Mouse (Mus musculus): ENCODE data around the gene Bcar3. TPM values are rescaled to one million over a fixed set of nuclear protein-coding genes. Genes with fewer than 3 reads are reported as not detected.

Gene Bcar3
- polyA plus RNA-seq, 1 experiment: 6.8 TPM

DNA sequence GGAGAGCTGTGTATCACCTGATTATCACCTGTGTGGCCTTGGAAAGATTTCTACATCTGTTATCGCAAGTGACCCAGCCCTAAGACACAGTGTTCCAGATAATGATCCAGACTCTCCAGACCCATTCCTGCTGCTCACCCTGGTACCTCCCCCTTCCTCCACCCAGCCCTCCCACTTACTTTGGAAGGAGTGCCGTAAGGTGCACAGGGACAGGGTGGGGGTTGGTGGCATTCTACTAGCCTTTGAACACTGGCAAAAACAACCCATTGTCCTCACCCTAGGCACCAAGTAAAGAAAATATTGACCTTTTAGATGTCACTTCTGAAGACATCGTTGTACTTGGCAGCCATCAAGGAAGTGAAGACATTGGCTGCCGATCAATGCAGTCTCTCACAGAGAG lies 180.9 kb downstream of the Bcar3 start:
- no peak overlapping the region for H3K4me3 ChIP-seq (ENCODE audit: insufficient read depth, low read length)
- H3K27ac ChIP-seq (ENCODE audit: insufficient read depth, low read depth, low read length): no peak overlapping the region
- H3K4me1 ChIP-seq (ENCODE audit: control insufficient read depth, insufficient read depth, low read length): peaks cover 4% of the 10 kb centered on the region; the same call in 1 of the 2 replicates
- no peak for TF ChIP-seq POLR2A (IDR thresholded peaks at IDR 0.05; ENCODE audit: borderline replicate concordance, low read depth, low read length)
- no peak for TF ChIP-seq CTCF (IDR thresholded peaks at IDR 0.05; ENCODE audit: low read depth, low read length)

DNA sequence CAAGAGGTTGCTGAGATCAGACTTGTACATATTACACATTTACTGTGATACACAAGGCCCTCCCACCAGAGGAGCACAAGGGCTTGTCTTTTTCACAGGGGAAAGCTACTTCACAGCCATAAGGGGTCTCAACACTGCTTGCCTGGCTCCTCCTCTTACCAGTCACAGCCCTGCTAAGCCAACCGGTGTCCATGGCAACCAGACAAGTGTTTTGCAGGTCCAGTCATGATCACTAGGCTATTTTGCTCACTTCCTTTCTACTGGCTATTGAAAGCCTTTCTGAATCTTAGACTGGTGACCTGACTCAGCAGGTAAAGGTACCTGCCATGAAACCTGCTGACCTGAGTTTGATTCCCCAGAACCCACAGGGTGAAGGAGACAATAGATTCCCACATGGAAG lies 181.8 kb downstream of the Bcar3 start:
- Histone ChIP-seq H3K27ac (ENCODE audit: insufficient read depth, low read depth, low read length) (no peak overlapping the region), H3K4me3 (ENCODE audit: insufficient read depth, low read length) (no peak overlapping the region), H3K4me1 (ENCODE audit: control insufficient read depth, insufficient read depth, low read length) (peaks cover 11% of the 10 kb centered on the region)
- no peak for TF ChIP-seq CTCF (IDR thresholded peaks at IDR 0.05; ENCODE audit: low read depth, low read length)
- TF ChIP-seq POLR2A (IDR thresholded peaks at IDR 0.05; ENCODE audit: borderline replicate concordance, low read depth, low read length): no peak

DNA sequence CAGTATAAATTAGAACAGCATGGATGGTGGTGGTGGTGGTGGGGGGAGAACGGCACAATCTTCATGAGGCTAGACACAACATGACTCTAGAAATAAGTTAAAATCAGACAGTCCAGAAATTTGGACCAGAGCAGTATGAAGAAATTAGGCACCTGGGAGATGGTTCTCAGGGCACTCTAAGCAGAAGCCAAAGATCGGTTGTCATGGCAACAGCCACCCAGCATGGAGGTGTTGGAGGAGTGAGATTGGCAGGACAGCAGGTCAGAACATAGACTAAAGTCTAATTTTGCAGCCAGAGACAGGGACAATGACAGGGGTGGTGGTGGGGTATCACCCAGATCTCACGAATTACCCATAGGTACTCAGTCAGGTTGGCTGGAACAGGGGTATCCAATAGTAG lies 182.7 kb downstream of the Bcar3 start:
- Histone ChIP-seq H3K4me1 (ENCODE audit: control insufficient read depth, insufficient read depth, low read length) (peaks cover 14% of the 10 kb centered on the region), H3K4me3 (ENCODE audit: insufficient read depth, low read length) (no peak overlapping the region), H3K27ac (ENCODE audit: insufficient read depth, low read depth, low read length) (no peak overlapping the region)
- TF ChIP-seq CTCF (IDR thresholded peaks at IDR 0.05; ENCODE audit: low read depth, low read length): no peak
- no peak for TF ChIP-seq POLR2A (IDR thresholded peaks at IDR 0.05; ENCODE audit: borderline replicate concordance, low read depth, low read length)

DNA sequence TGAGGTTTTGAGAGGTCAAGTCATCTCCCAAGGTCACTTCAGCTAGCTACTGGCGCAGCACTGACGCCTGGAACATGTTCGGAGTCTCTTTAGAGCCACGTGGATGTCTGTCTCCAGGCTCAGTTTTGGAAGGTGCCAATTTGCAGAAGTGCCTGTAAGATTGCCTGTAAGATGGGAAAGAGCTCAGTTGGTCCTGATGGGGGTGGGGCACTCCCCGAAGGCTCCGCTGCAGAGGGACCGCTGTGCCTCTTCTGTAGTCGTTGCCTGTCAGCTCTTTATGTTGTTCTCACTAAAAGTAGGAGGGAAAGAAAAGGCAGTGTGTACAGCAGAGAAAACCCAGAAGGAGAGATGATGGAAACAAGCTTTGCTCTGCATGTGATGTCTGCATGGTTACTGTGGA lies 183.6 kb downstream of the Bcar3 start:
- no peak overlapping the region for H3K27ac ChIP-seq (ENCODE audit: insufficient read depth, low read depth, low read length)
- TF ChIP-seq CTCF (IDR thresholded peaks at IDR 0.05; ENCODE audit: low read depth, low read length) (no peak), POLR2A (IDR thresholded peaks at IDR 0.05; ENCODE audit: borderline replicate concordance, low read depth, low read length) (no peak)
- no peak overlapping the region for H3K4me3 ChIP-seq (ENCODE audit: insufficient read depth, low read length)
- H3K4me1 ChIP-seq (ENCODE audit: control insufficient read depth, insufficient read depth, low read length): peaks cover 14% of the 10 kb centered on the region

DNA sequence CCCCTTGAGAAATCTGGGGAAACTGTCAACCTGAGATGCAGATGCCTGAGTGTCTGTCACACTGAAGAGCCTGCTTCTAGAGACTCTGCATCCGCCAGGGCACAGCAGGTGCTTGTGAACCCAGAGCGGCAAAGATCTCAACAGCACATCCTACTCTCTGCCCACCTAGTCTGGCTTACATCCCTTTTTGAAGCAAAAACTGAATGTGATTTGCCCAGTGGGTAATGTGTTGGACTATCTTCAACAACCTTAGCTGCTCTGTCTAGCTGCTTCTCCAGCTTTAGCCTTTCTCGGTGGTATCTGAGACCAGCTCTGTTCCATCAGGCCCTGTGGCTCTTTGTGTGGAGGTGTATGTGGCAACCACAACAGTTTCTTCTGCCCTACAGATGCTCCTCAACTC lies 184.8 kb downstream of the Bcar3 start:
- peaks cover 14% of the 10 kb centered on the region for H3K4me1 ChIP-seq (ENCODE audit: control insufficient read depth, insufficient read depth, low read length)
- H3K27ac ChIP-seq (ENCODE audit: insufficient read depth, low read depth, low read length): no peak overlapping the region
- no peak overlapping the region for H3K4me3 ChIP-seq (ENCODE audit: insufficient read depth, low read length)
- no peak for TF ChIP-seq CTCF (IDR thresholded peaks at IDR 0.05; ENCODE audit: low read depth, low read length)
- no peak for TF ChIP-seq POLR2A (IDR thresholded peaks at IDR 0.05; ENCODE audit: borderline replicate concordance, low read depth, low read length)

DNA sequence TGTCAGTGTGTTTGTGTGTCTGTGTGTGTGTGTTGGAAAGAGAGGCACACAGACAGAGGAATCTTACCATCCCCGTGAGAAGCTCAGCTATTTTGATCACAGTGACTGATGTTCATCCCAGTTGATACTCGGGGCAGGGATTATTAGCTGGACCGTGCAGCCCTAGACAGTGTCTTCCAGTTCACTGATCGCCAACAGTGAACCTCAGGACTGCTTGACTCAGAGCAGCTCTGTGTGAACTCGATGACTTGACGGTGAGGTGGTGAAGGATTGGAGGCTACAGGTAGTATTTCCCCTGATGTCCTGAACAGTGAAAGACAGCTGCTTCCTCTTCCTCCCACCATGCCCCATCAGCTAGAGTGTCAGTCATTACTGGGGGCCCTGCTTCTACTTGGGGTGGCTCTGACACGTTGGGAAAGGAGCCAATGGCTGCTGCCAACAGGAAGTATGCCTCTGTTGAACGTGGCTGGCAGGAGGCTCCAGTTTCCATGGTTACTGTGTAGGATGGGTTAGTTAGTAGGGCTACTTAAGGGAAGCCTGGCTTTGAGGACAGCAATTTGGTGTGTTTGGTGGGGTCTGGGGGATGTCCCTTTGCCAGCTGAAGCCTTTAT lies 186.2 kb downstream of the Bcar3 start:
- Histone ChIP-seq H3K27ac (ENCODE audit: insufficient read depth, low read depth, low read length) (no peak overlapping the region), H3K4me1 (ENCODE audit: control insufficient read depth, insufficient read depth, low read length) (peaks cover 10% of the 10 kb centered on the region), H3K4me3 (ENCODE audit: insufficient read depth, low read length) (no peak overlapping the region)
- TF ChIP-seq CTCF (IDR thresholded peaks at IDR 0.05; ENCODE audit: low read depth, low read length) (no peak), POLR2A (IDR thresholded peaks at IDR 0.05; ENCODE audit: borderline replicate concordance, low read depth, low read length) (no peak)

DNA sequence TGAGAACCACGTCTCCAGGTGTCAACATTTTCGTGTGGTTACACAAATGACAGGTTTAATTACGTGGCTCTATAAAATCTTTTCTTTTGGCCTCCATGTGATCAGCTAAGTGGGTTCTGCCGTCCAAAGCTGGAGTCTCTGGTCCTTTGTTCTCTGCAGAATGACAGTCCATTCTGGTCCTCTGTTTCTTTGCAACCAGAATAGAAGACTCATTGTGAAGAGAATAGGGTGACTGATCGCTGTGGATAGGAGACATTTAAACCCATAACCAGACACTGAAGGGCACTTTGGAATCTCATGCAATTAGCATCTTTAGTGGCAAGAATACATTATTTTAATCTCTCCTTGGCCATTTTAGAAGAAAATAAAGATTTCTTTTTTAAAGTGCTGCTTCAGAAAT lies 187.1 kb downstream of the Bcar3 start:
- no peak overlapping the region for H3K27ac ChIP-seq (ENCODE audit: insufficient read depth, low read depth, low read length)
- no peak for TF ChIP-seq POLR2A (IDR thresholded peaks at IDR 0.05; ENCODE audit: borderline replicate concordance, low read depth, low read length)
- no peak for TF ChIP-seq CTCF (IDR thresholded peaks at IDR 0.05; ENCODE audit: low read depth, low read length)
- H3K4me3 ChIP-seq (ENCODE audit: insufficient read depth, low read length): no peak overlapping the region
- peaks cover 10% of the 10 kb centered on the region for H3K4me1 ChIP-seq (ENCODE audit: control insufficient read depth, insufficient read depth, low read length)

DNA sequence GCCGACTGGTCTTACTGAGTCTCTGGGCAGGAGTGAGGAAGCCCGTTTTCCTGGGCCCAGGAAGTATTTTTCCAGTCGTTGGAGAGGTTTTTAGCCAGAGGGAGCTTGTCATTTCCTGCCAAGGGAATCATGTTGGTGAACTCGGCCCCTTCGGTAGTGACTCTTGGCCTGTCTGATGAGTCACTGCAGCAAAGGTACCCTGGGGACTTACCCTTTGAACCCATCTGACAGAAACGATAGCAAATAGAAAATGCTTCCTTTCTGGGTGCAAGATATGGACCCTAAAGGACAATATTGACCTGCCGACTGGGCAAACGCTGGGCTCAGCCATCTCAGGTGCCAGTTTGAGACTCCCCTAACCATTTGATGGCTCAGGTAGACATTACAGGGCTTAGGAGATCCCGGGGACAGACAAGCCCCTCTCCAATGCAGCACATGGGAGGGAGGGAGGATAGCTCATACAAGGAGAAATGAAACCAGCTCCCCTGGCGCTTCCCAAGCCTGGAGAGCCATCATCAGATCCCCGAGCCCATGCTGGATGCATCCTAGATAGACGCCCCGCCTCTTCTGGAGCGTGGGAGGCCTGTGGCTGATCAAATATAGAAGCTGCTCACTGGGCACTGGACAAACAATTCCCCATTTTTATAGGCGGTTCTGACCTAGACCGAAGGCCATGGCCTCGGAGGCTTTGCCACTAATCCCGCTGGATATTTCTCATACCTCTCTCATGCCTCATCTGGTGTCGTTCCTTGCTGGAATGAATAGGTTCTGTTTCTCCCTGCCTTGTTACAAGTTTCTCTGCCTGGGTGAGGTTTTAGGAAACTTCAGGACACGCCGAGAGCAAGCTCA lies 188.2 kb downstream of the Bcar3 start:
- no peak overlapping the region for H3K4me3 ChIP-seq (ENCODE audit: insufficient read depth, low read length)
- H3K27ac ChIP-seq (ENCODE audit: insufficient read depth, low read depth, low read length): no peak overlapping the region
- H3K4me1 ChIP-seq (ENCODE audit: control insufficient read depth, insufficient read depth, low read length): peaks cover 10% of the 10 kb centered on the region
- TF ChIP-seq CTCF (IDR thresholded peaks at IDR 0.05; ENCODE audit: low read depth, low read length) (no peak), POLR2A (IDR thresholded peaks at IDR 0.05; ENCODE audit: borderline replicate concordance, low read depth, low read length) (no peak)

DNA sequence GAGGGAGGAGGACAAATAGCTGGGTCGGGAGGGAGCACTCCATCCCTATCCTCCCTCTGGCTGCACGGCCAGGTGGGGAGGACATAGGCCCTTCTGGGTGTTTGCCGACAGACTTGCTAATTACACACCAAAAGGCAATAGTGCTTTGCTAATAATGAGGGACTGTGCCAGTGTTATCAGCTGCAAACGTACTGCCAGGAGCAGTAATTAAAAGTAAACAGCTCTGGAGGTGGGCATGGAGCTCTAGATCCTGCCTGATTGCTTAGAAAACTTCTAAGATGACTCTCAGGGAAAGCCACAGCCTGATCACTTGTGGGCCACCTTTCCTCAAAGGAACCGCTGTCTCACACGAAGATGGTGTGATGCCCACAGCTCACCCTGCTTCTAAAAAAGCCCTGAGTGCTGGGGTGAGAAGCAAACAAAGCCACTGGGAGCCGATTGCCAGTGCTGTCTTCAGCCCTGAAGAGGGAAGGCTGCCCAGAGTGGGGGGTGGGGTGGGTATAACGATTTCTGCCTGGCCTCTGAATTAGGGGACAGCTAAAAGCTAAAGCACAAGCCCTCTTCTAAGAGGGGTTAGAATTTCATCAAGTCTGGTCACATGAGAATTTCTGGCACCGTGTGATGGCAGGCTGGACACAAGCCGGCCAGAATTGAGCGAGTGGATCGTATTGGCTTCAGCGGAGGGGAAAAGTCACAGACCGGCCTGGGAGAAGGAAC lies 189.3 kb downstream of the Bcar3 start:
- peaks cover 10% of the 10 kb centered on the region for H3K4me1 ChIP-seq (ENCODE audit: control insufficient read depth, insufficient read depth, low read length)
- H3K27ac ChIP-seq (ENCODE audit: insufficient read depth, low read depth, low read length): no peak overlapping the region
- TF ChIP-seq CTCF (IDR thresholded peaks at IDR 0.05; ENCODE audit: low read depth, low read length) (no peak), POLR2A (IDR thresholded peaks at IDR 0.05; ENCODE audit: borderline replicate concordance, low read depth, low read length) (no peak)
- no peak overlapping the region for H3K4me3 ChIP-seq (ENCODE audit: insufficient read depth, low read length)

DNA sequence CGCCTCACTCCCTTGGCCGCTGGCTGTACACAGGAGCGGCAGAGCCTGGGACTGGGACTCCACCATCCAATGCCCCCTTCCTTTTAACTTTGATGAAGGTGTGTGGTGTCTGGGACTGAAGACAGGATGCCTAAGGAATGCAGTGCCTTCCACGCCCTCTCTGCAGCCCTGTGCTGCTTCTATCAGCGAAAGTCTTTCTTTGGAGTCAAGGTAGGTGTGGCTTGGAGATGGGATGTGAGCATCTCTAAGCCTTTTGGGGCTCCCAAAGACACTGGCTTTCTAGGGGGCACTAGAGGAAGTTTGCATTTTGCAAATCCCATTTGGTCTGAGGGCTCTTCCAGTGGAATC lies 189.8 kb downstream of the Bcar3 start:
- Histone ChIP-seq H3K4me1 (ENCODE audit: control insufficient read depth, insufficient read depth, low read length) (peaks cover 10% of the 10 kb centered on the region), H3K4me3 (ENCODE audit: insufficient read depth, low read length) (no peak overlapping the region), H3K27ac (ENCODE audit: insufficient read depth, low read depth, low read length) (no peak overlapping the region)
- TF ChIP-seq CTCF (IDR thresholded peaks at IDR 0.05; ENCODE audit: low read depth, low read length): no peak
- TF ChIP-seq POLR2A (IDR thresholded peaks at IDR 0.05; ENCODE audit: borderline replicate concordance, low read depth, low read length): no peak

Measured in bone marrow macrophage, adult 2 months (primary cell).